Mouse (Mus musculus): ENCODE data around the gene Skap1. TPM values are rescaled to one million over a fixed set of nuclear protein-coding genes. Genes with fewer than 3 reads are reported as not detected.

Gene Skap1
- polyA plus RNA-seq, 1 experiment from 2014 or later: 7.9 TPM

DNA sequence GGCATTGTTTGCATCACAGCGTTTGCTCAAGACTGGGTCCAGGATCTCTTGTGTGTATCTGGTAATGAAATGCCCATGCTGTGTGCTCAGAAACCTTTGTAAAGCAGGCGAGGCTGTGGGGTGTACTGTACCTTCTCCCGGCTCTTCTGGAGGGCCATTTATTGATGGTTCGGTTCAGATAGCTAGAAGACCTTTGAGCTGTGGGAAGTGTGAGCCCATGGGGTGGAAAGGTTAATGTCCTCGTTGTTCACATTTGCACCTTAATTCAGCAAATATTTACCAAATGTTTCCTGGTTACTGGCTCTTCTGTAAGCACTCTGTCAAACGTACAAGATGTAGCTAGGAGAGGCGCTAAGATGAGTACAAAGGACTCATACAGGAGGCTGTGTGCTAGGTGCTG lies 173.5 kb downstream of the Skap1 start:
- Histone ChIP-seq H3K27me3 (replicated peaks) (no peaks in the 10 kb centered on the region), H3K36me3 (no peaks in the 10 kb centered on the region), H3K9me3 (replicated peaks) (no peaks in the 10 kb centered on the region), H3K4me2 (no peak overlapping the region), H3K27ac (replicated peaks) (no peak overlapping the region), H3K4me3 (replicated peaks) (no peak overlapping the region), H3K9ac (replicated peaks) (no peak overlapping the region), H3K4me1 (peaks cover 30% of the 10 kb centered on the region)
- no peak for ATAC-seq (ENCODE audit: low FRiP score)
- WGBS: 78% methylated on average over 7 of the region's 7 CpGs

GRCm38 (mm10) chr11:96639805-96640204 lies 175.4 kb downstream of the Skap1 start:
- no peak for ATAC-seq (ENCODE audit: low FRiP score)
- 82% methylated on average over 5 of the region's 5 CpGs for WGBS
- Histone ChIP-seq H3K9ac (replicated peaks) (no peak overlapping the region), H3K4me2 (no peak overlapping the region), H3K4me3 (replicated peaks) (no peak overlapping the region), H3K27me3 (replicated peaks) (no peaks in the 10 kb centered on the region), H3K9me3 (replicated peaks) (no peaks in the 10 kb centered on the region), H3K36me3 (no peaks in the 10 kb centered on the region), H3K4me1 (peaks cover 29% of the 10 kb centered on the region), H3K27ac (replicated peaks) (no peak overlapping the region)

GRCm38 (mm10) chr11:96642173-96643140 lies 178.1 kb downstream of the Skap1 start:
- H3K4me2 ChIP-seq: no peak overlapping the region
- no peaks in the 10 kb centered on the region for H3K9me3 ChIP-seq (replicated peaks)
- ATAC-seq (ENCODE audit: low FRiP score): no peak
- peaks cover 54% of the 10 kb centered on the region for H3K4me1 ChIP-seq
- 22% methylated on average over 17 of the region's 17 CpGs for WGBS
- H3K4me3 ChIP-seq (replicated peaks): no peak overlapping the region
- no peaks in the 10 kb centered on the region for H3K36me3 ChIP-seq
- peak overlapping the region; percentile 42 for H3K27ac ChIP-seq (replicated peaks)
- H3K9ac ChIP-seq (replicated peaks): no peak overlapping the region
- H3K27me3 ChIP-seq (replicated peaks): no peaks in the 10 kb centered on the region

DNA sequence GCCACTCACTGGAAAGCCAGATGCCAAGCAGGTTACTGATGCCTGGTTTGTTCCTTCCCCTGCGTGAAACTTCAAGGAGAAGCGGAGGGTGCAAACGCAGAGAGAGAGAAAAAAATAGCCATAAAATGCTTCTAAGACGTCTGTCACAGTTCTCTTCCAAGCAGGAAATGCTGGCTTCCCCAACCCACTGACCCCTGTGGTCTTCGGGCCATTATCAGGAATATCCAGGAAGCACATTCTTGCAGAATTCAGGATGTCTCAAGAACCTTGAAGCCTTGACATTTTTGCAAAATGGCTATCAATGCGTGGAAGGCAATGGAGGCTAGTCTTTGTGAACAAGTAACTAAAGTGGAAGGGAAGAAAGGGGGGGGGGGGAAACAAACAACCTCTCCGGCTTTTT lies 180.6 kb downstream of the Skap1 start:
- Histone ChIP-seq H3K9me3 (replicated peaks) (no peaks in the 10 kb centered on the region), H3K4me2 (peak overlapping the region; percentile 15; the same call in 1 of the 2 replicates), H3K4me3 (replicated peaks) (no peak overlapping the region), H3K27me3 (replicated peaks) (no peaks in the 10 kb centered on the region), H3K9ac (replicated peaks) (no peak overlapping the region), H3K36me3 (no peaks in the 10 kb centered on the region), H3K27ac (replicated peaks) (peak overlapping the region; percentile 54), H3K4me1 (peaks cover 61% of the 10 kb centered on the region)
- no peak for ATAC-seq (ENCODE audit: low FRiP score)
- 13% methylated on average over 7 of the region's 7 CpGs for WGBS

GRCm38 (mm10) chr11:96645538-96646037 lies 181.2 kb downstream of the Skap1 start:
- H3K36me3 ChIP-seq: no peaks in the 10 kb centered on the region
- no peak overlapping the region for H3K9ac ChIP-seq (replicated peaks)
- H3K9me3 ChIP-seq (replicated peaks): no peaks in the 10 kb centered on the region
- ATAC-seq (ENCODE audit: low FRiP score): 0 out of 2 replicates have a peak, but pooled peaks have one; percentile 26
- no peaks in the 10 kb centered on the region for H3K27me3 ChIP-seq (replicated peaks)
- H3K4me3 ChIP-seq (replicated peaks): no peak overlapping the region
- H3K27ac ChIP-seq (replicated peaks): peak overlapping the region; percentile 54
- 5% methylated on average over 10 of the region's 10 CpGs for WGBS
- H3K4me2 ChIP-seq: peak overlapping the region; percentile 15
- peaks cover 61% of the 10 kb centered on the region for H3K4me1 ChIP-seq

DNA sequence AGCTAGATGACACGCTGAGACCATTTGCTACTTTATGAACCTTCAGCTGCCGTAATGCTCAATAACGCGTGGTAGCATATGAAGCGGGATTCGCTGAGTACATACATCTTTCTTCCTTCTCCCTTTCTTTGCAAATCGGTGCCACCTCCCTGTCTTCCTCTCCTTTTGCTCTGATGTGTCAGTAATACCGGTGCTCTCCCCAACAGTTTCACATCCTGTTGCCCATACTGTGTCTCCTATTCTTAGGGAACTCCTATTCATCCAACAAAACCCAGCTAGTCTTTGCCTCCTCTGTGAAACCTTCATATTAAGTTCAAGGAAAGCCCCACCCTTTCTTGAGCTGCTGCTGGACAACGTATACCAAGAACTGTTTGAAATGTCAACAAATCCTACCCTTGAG lies 187.5 kb downstream of the Skap1 start:
- H3K27me3 ChIP-seq (replicated peaks): no peaks in the 10 kb centered on the region
- no peak overlapping the region for H3K4me3 ChIP-seq (replicated peaks)
- ATAC-seq (ENCODE audit: low FRiP score): no peak
- H3K36me3 ChIP-seq: no peaks in the 10 kb centered on the region
- peaks cover 13% of the 10 kb centered on the region for H3K4me1 ChIP-seq
- H3K4me2 ChIP-seq: no peak overlapping the region
- 60% methylated on average over 9 of the region's 9 CpGs for WGBS
- no peak overlapping the region for H3K9ac ChIP-seq (replicated peaks)
- H3K9me3 ChIP-seq (replicated peaks): no peaks in the 10 kb centered on the region
- H3K27ac ChIP-seq (replicated peaks): no peak overlapping the region

DNA sequence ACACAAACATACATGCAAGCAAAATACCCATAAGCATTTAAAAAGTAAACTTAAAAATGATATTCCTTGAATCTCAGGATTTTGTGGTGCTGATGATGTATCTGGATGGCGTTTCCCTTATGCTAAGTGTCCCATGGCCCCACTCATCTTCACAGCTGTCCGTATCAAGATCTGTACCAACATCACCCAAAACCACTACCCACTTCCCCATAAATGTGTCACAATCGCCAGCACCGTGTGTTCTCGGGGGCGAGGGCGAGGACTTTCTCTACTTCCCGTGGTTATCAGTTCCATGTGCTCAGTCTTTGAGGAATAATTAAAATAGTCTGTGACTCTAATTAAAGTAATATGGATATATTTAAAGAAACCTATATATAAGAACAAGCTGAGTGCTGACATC lies 189.5 kb downstream of the Skap1 start:
- WGBS: 81% methylated on average over 8 of the region's 8 CpGs
- H3K4me3 ChIP-seq (replicated peaks): no peak overlapping the region
- H3K4me1 ChIP-seq: no peaks in the 10 kb centered on the region
- H3K9me3 ChIP-seq (replicated peaks): no peaks in the 10 kb centered on the region
- H3K36me3 ChIP-seq: no peaks in the 10 kb centered on the region
- no peak overlapping the region for H3K27ac ChIP-seq (replicated peaks)
- no peak overlapping the region for H3K4me2 ChIP-seq
- ATAC-seq (ENCODE audit: low FRiP score): no peak
- H3K27me3 ChIP-seq (replicated peaks): no peaks in the 10 kb centered on the region
- no peak overlapping the region for H3K9ac ChIP-seq (replicated peaks)

DNA sequence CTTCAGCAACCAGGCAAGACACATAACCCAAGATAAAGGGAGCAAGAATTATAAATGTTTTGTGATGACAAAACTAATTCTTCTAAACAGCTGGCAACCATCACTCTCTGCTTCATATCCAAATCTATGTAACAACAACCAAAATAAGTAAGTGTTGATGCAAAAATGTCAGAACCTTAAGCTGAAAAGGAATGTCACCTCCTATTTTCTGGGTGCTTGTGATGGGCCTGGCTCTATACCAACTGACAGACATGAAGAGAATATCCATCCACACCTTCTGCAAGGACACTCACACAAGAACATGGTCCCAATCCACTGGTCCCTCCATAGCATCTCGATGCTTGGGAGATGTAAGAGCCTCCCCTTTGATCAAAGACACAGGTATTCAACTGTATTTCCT lies 194.0 kb downstream of the Skap1 start:
- Histone ChIP-seq H3K4me2 (no peak overlapping the region), H3K36me3 (no peaks in the 10 kb centered on the region), H3K9me3 (replicated peaks) (no peaks in the 10 kb centered on the region), H3K27ac (replicated peaks) (no peak overlapping the region), H3K4me1 (peaks cover 3% of the 10 kb centered on the region; the same call in 1 of the 2 replicates), H3K4me3 (replicated peaks) (no peak overlapping the region), H3K27me3 (replicated peaks) (no peaks in the 10 kb centered on the region), H3K9ac (replicated peaks) (no peak overlapping the region)
- 96% methylated on average over 1 of the region's 1 CpGs for WGBS
- ATAC-seq (ENCODE audit: low FRiP score): no peak

DNA sequence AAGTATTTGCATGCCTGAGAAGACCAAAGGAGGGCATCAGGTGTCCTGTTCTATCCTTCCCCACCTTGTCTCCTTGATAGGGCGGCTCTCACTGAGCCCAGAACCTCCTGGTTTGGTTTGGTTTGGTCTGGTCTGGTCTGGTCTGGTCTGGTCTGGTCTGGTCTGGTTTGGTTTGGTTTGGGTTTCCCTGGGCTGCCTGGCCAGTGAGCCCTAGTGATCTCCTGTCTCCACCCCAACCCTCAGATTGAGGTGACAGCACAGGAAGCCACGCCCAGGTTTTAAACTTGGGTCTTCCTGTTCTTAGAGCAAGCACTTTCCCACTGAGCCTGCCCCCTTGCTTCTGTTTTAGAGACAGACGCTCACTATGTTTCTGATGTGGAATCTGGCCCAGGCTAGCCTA lies 202.5 kb downstream of the Skap1 start:
- H3K4me1 ChIP-seq: no peaks in the 10 kb centered on the region
- no peak overlapping the region for H3K4me3 ChIP-seq (replicated peaks)
- no peak overlapping the region for H3K27ac ChIP-seq (replicated peaks)
- no peak for ATAC-seq (ENCODE audit: low FRiP score)
- 86% methylated on average over 3 of the region's 3 CpGs for WGBS
- no peak overlapping the region for H3K4me2 ChIP-seq
- no peak overlapping the region for H3K9ac ChIP-seq (replicated peaks)
- H3K36me3 ChIP-seq: no peaks in the 10 kb centered on the region
- H3K27me3 ChIP-seq (replicated peaks): no peaks in the 10 kb centered on the region
- H3K9me3 ChIP-seq (replicated peaks): no peaks in the 10 kb centered on the region

DNA sequence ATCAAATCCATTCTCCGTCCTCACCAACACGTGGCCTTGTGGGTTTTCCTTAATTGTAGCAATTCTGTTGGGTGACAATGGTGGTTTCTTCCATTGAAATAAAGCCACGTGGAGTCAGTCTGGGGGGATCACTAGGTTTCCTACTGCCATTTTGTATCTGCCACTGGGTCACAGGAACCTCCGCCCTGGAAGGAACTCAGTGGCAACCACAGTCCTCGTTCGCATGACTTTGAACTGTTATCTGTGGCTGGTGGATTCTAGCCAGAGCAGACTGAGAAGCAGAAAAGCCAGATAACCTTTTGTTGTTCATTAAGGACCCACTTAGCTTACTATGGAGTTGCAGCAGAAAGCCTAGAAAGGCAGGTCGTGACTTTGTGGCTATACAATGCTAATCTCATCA lies 204.0 kb downstream of the Skap1 start:
- no peaks in the 10 kb centered on the region for H3K36me3 ChIP-seq
- no peak overlapping the region for H3K4me2 ChIP-seq
- 69% methylated on average over 7 of the region's 7 CpGs for WGBS
- H3K9me3 ChIP-seq (replicated peaks): no peaks in the 10 kb centered on the region
- no peak overlapping the region for H3K4me3 ChIP-seq (replicated peaks)
- no peak for ATAC-seq (ENCODE audit: low FRiP score)
- H3K4me1 ChIP-seq: peaks cover 2% of the 10 kb centered on the region; the same call in 1 of the 2 replicates
- no peaks in the 10 kb centered on the region for H3K27me3 ChIP-seq (replicated peaks)
- no peak overlapping the region for H3K9ac ChIP-seq (replicated peaks)
- no peak overlapping the region for H3K27ac ChIP-seq (replicated peaks)

- Histone ChIP-seq H3K9me3 (replicated peaks) (no peaks in the 10 kb centered on the region), H3K27me3 (replicated peaks) (no peaks in the 10 kb centered on the region), H3K27ac (replicated peaks) (peak overlapping the region; percentile 66), H3K36me3 (no peaks in the 10 kb centered on the region), H3K4me3 (replicated peaks) (peak overlapping the region; percentile 23; the same call in 1 of the 2 replicates), H3K9ac (replicated peaks) (peak overlapping the region; percentile 43; the same call in 1 of the 2 replicates), H3K4me1 (peaks cover 17% of the 10 kb centered on the region), H3K4me2 (peak overlapping the region; percentile 53)
- ATAC-seq (ENCODE audit: low FRiP score): peak; percentile 90
- 3% methylated on average over 6 of the region's 6 CpGs for WGBS
These were observed 209.4 kb downstream of the Skap1 start for GRCm38 (mm10) chr11:96673792-96674191.

GRCm38 (mm10) chr11:96674786-96675365 lies 210.5 kb downstream of the Skap1 start:
- Histone ChIP-seq H3K9ac (replicated peaks) (no peak overlapping the region), H3K36me3 (no peaks in the 10 kb centered on the region), H3K4me3 (replicated peaks) (no peak overlapping the region), H3K4me2 (no peak overlapping the region), H3K27me3 (replicated peaks) (no peaks in the 10 kb centered on the region), H3K4me1 (peaks cover 17% of the 10 kb centered on the region), H3K9me3 (replicated peaks) (no peaks in the 10 kb centered on the region), H3K27ac (replicated peaks) (no peak overlapping the region)
- no peak for ATAC-seq (ENCODE audit: low FRiP score)
- 45% methylated on average over 8 of the region's 8 CpGs for WGBS

All from neural tube, embryonic 15.5 days (tissue).